Mouse (Mus musculus) retina, postnatal 7 days (tissue): Measurements from ENCODE around the gene Tex35.

ENCODE experiments used
- DNase-seq: peaks from one replicate; pipeline ENCODE4 v3.0.0-alpha.2; 2012; ENCODE audit warnings: low read depth, low spot score

The Tex35 gene

DNA sequence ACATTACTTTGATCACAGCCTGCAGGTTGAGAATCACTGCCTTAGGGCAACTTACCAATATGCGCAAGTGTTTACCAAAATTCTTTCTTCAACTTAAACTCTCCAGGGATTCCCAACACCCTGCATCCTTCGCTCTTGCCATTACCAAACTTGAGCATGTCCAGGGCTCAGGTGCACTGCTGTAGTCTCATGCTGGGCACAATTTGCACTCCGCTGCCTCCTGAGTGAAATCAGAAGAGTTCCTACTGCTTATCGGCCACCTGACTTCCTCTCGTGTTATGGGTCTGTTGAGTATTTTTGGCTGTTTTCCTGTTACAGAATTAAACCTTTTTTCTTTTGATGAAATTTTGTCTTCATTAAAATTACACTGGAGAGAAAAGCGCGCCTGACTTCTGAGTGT is 53.8 kb downstream of the Tex35 start:
- no peak for DNase-seq

DNA sequence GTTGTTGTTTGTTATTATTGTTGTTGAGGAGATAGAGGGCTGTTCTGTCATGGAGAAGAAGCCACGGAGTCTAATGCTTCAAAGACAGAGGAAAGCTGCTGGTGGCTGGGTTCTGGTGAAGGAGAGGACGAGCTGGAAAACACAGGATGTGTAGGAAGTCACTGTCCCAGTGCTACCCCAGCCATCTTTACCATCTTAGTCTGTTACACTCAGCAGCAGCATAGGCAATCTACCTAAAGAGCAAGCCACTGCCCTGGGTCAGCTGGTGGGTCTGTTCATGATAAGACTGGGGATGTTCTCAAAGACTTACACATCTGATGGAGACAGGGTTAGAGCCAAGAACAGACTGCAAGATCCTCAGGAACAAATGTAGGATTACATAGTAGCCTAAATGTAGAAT is 58.6 kb downstream of the Tex35 start:
- DNase-seq = no peak
